Mouse (Mus musculus): ENCODE data around the gene Ifi208. TPM values are rescaled to one million over a fixed set of nuclear protein-coding genes. Genes with fewer than 3 reads are reported as not detected.
"Not testable (repeated sequence)": the region's sequence is repeated elsewhere in the genome, so short reads cannot be mapped to it uniquely, and the experiment has no call there.

Ifi208 gene
- 5.0 to 30.4 TPM (median 5.0 TPM) in 3 replicates for total RNA-seq (2017)

- ATAC-seq (replicated peaks; ENCODE audit: insufficient number of reproducible peaks, low FRiP score, low TSS enrichment, poor library complexity, severe bottlenecking): 0 out of 2 replicates have a peak, but pooled peaks have one; percentile 22
These were observed at the start of gene Ifi208 for GRCm38 (mm10) chr1:173673458-173674097. Gene Ifi208 (plus strand): TSS chr1:173673675.

- no peak for ATAC-seq (replicated peaks; ENCODE audit: insufficient number of reproducible peaks, low FRiP score, low TSS enrichment, poor library complexity, severe bottlenecking)
These were observed 49.4 kb upstream of the Ifi208 start for GRCm38 (mm10) chr1:173624052-173624451.

GRCm38 (mm10) chr1:173626686-173627085 is 46.8 kb upstream of the Ifi208 start:
- ATAC-seq (replicated peaks; ENCODE audit: insufficient number of reproducible peaks, low FRiP score, low TSS enrichment, poor library complexity, severe bottlenecking): no peak; the same call in 1 of the 2 replicates

- peak; percentile 77 for ATAC-seq (replicated peaks; ENCODE audit: insufficient number of reproducible peaks, low FRiP score, low TSS enrichment, poor library complexity, severe bottlenecking)
These were observed 42.9 kb upstream of the Ifi208 start, which contains the start of gene Ifi209 for GRCm38 (mm10) chr1:173630622-173631021. Gene Ifi209 (plus strand): TSS chr1:173630917.

GRCm38 (mm10) chr1:173633969-173634645 is 39.4 kb upstream of the Ifi208 start:
- ATAC-seq (replicated peaks; ENCODE audit: insufficient number of reproducible peaks, low FRiP score, low TSS enrichment, poor library complexity, severe bottlenecking): no peak

DNA sequence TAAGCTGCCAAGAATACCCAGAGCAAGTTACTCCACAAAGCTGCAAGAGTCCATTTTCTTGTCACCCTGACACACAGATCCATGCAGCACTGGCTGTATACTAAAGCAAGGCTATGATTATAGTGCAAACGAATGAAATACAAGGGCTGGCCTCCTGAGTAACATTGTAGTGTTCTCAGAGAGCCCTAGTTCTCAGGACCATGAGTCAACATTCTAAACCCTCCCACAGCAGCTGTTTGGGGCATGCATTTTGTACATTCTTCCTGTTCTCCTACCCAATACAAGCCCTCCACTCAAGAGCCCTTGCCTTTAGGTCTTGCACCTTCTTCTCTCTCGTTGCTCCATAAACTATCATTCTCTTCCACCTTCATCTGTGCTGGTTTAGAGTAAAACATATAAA is 28.1 kb upstream of the Ifi208 start:
- ATAC-seq (replicated peaks; ENCODE audit: insufficient number of reproducible peaks, low FRiP score, low TSS enrichment, poor library complexity, severe bottlenecking): no peak

- ATAC-seq (replicated peaks; ENCODE audit: insufficient number of reproducible peaks, low FRiP score, low TSS enrichment, poor library complexity, severe bottlenecking): no peak
These were observed 15.5 kb upstream of the Ifi208 start for GRCm38 (mm10) chr1:173657973-173658372.

DNA sequence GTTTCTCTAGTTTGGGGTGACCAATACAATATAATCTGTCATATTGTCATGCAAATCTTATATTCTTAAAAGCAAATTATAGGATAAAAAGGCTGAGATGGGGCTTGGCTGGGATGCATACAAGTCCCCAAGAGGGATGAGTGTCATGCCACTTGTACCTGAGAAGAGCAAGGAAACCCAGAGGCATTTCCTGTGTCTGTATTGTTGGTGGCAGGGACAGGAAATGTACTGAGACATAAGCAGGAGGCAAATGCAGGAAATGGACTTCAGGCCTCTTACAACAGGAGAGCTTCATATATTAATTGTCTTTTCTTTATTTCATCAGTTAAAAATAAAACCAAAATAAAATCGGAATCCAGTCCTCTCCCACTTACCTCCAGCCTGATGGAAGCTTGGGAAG is 5.1 kb downstream of the Ifi208 start:
- not testable (repeated sequence) for ATAC-seq (replicated peaks; ENCODE audit: insufficient number of reproducible peaks, low FRiP score, low TSS enrichment, poor library complexity, severe bottlenecking)

GRCm38 (mm10) chr1:173694270-173694669 is 20.8 kb downstream of the Ifi208 start:
- ATAC-seq (replicated peaks; ENCODE audit: insufficient number of reproducible peaks, low FRiP score, low TSS enrichment, poor library complexity, severe bottlenecking): no peak

- ATAC-seq (replicated peaks; ENCODE audit: insufficient number of reproducible peaks, low FRiP score, low TSS enrichment, poor library complexity, severe bottlenecking): no peak
These were observed 59.7 kb downstream of the Ifi208 start for GRCm38 (mm10) chr1:173733219-173733618.

DNA sequence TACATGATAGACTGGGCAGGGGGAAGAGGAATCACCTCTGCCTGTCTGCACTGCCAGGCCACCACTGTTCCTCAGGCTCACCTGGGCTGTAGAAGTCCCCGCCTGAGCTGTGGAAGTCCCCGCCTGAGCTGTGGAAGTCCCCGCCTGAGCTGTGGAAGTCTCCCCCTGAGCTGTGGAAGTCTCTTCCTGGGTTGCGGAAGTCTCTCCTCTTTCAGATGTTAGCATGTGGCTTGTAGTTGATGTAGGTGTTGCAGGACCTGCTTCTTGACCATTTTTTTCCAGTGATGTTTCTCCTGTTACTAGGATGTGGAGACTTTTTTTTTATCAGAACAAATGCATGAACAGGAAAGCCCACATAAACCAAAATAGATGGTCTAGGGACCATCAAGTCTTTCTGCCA is 61.5 kb downstream of the Ifi208 start:
- not testable (repeated sequence) for ATAC-seq (replicated peaks; ENCODE audit: insufficient number of reproducible peaks, low FRiP score, low TSS enrichment, poor library complexity, severe bottlenecking)

DNA sequence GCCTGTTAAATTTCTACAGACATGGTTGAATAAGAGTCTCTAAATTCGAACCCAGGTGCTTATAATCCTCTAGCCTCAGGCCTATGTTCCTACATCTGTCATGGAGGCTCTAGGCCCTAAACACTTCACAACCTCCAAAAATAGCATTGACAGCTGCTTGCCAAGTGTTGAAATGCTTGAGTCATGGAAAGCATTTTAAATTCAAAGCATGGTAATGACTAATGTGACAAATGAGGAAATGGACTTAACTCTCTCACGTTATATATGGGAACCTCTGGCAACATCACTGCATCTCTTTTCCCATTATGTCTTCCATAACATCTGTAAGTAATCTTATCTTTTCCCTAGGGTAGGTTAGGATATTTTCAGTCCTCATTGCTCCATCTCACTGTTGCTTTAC is 63.5 kb downstream of the Ifi208 start:
- peak; percentile 68 for ATAC-seq (replicated peaks; ENCODE audit: insufficient number of reproducible peaks, low FRiP score, low TSS enrichment, poor library complexity, severe bottlenecking)

DNA sequence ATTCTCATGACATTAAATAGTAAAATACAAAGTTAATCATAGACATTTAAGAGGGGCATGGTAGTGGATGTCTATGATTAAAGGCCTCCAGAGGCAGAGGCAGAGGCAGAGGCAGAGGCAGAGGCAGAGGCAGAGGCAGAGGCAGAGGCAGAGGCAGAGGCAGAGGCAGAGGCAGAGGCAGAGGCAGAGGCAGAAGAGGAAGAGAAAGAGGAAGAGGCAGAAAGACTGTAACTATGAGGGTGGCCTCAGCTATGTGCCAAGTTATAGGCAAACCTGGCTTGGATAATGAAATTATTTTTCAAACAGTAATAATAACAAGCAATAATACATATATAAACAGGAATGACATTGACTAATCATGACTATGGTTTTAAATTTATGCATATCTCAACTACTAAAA is 67.1 kb downstream of the Ifi208 start:
- ATAC-seq (replicated peaks; ENCODE audit: insufficient number of reproducible peaks, low FRiP score, low TSS enrichment, poor library complexity, severe bottlenecking): 0 out of 2 replicates have a peak, but pooled peaks have one; percentile 48

DNA sequence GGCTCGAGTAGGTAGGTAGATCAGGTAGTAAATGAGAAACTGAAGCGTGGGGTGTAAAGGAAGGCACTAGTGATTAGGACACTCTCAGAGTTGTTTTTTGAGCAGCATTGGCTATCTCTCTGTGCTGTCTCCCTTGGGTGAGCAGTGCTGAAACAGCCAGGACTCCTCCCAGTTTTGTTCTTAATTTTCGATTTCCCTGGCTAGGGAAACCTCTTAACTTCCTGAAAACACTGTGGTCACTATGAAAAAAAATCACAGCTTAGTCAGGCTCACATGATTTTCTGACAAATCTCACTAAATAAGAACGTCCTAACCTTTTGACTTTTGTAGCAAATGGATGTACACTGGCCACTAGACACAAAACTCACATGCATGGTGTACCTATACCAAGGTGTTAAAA is 68.2 kb downstream of the Ifi208 start, which contains the start of gene Ifi207:
Ifi207 (minus strand) TSS at position 92 of the 400 bp plus-strand sequence.
- peak; percentile 85 for ATAC-seq (replicated peaks; ENCODE audit: insufficient number of reproducible peaks, low FRiP score, low TSS enrichment, poor library complexity, severe bottlenecking)

GRCm38 (mm10) chr1:173742262-173742661 is 68.8 kb downstream of the Ifi208 start:
- peak; percentile 64 for ATAC-seq (replicated peaks; ENCODE audit: insufficient number of reproducible peaks, low FRiP score, low TSS enrichment, poor library complexity, severe bottlenecking)

Other genes with a start within 250 kb of the Ifi208 start
- 4.2 to 36.2 TPM (median 8.6 TPM) in 3 replicates for gene Ifi206, start 182.6 kb upstream of the Ifi208 start, total RNA-seq (2017)
- gene Ifi214, start 137.7 kb upstream of the Ifi208 start, total RNA-seq (2017): 8.1 to 25.5 TPM (median 8.2 TPM) in 3 replicates
- 33.0 to 48.3 TPM (median 33.3 TPM) in 3 replicates for gene Ifi213, start 74.4 kb upstream of the Ifi208 start, total RNA-seq (2017)
- 126 to 221 TPM (median 147 TPM) in 3 replicates for gene Ifi209, start 42.8 kb upstream of the Ifi208 start, total RNA-seq (2017)
- 27.5 to 53.9 TPM (median 45.4 TPM) in 3 replicates for gene Ifi207, start 68.1 kb downstream of the Ifi208 start, total RNA-seq (2017)
- 160 to 239 TPM (median 218 TPM) in 3 replicates for gene Ifi204, start 93.3 kb downstream of the Ifi208 start, total RNA-seq (2017)
- gene Ifi211, start 239.4 kb downstream of the Ifi208 start, total RNA-seq (2017): 14.3 to 32.8 TPM (median 24.4 TPM) in 3 replicates